Mouse (Mus musculus) intestine, embryonic 15.5 days (tissue): ENCODE results near the gene Hmgxb4. TPM values are rescaled to one million over a fixed set of nuclear protein-coding genes. Genes with fewer than 3 reads are reported as not detected.

ENCODE experiments used
- polyA plus RNA-seq: library from polyadenylated mRNA; unstranded; fragments of >200 nt; fragmentation: Nextera tagmentation; extraction: Ambion mirVana; gene quantifications from 2 replicates; pipeline ENCODE4 v1.2.1, GENCODE M21; 2015

The Hmgxb4 gene
- polyA plus RNA-seq, 1 experiment from 2014 or later = 29.7 TPM

Other genes with a start within 250 kb of the Hmgxb4 start
- 76.3 and 79.9 TPM in 2 replicates for gene Isx, start 120.2 kb upstream of the Hmgxb4 start, polyA plus RNA-seq
- 32.6 and 33.5 TPM in 2 replicates for gene Tom1, start 40.3 kb downstream of the Hmgxb4 start, polyA plus RNA-seq
- gene Hmox1, start 100.3 kb downstream of the Hmgxb4 start, polyA plus RNA-seq = 17.8 and 18.6 TPM in 2 replicates
- 128 and 132 TPM in 2 replicates for gene Mcm5, start 116.2 kb downstream of the Hmgxb4 start, polyA plus RNA-seq
- 1.5 and 2.5 TPM in 2 replicates for gene Rasd2, start 220.6 kb downstream of the Hmgxb4 start, polyA plus RNA-seq